17 mouse cellular contexts compared by ENCODE assay signal in genomic region chr10:94172137-94172536, GRCm38 (mm10). TPM values are rescaled to one million over a fixed set of nuclear protein-coding genes. Genes with fewer than 3 reads are reported as not detected.
DNase-seq lines count a peak whose midpoint lies in the region; ATAC-seq and TF ChIP-seq lines count a peak whose summit lies in the region.
"Had no signal": no experiment of that assay in that cellular context is flagged by ENCODE, and none has a peak within 500 bp of the region (broad histone marks: within the 10 kb centered on the region; RNA-seq: fewer than 3 reads in every experiment).

No protein-coding gene starts in this region.

- peaks cover 86% of the 10 kb centered on the region for H3K36me3 ChIP-seq in hindbrain, embryonic 10.5 days
- peaks cover 23% of the 10 kb centered on the region for H3K36me3 ChIP-seq in hindbrain, embryonic 16.5 days (ENCODE audit: control insufficient read depth, insufficient read depth, low read length)
- H3K36me3 ChIP-seq in neural tube, embryonic 13.5 days: peaks cover 84% of the 10 kb centered on the region
- H3K36me3 ChIP-seq in neural tube, embryonic 15.5 days: peaks cover 66% of the 10 kb centered on the region
- H3K36me3 ChIP-seq in hindbrain, postnatal 0 days (ENCODE audit: insufficient read depth, low read length): peaks cover 47% of the 10 kb centered on the region
- H3K36me3 ChIP-seq in midbrain, embryonic 15.5 days (replicated peaks): peaks cover 42% of the 10 kb centered on the region

- peaks cover 11% of the 10 kb centered on the region for H3K9me3 ChIP-seq in hindbrain, embryonic 10.5 days
- no peaks in the 10 kb centered on the region for H3K9me3 ChIP-seq in hindbrain, embryonic 16.5 days (ENCODE audit: control insufficient read depth, low read length)
- peaks cover 4% of the 10 kb centered on the region; the same call in 1 of the 2 replicates for H3K9me3 ChIP-seq in neural tube, embryonic 13.5 days
- no peaks in the 10 kb centered on the region for H3K9me3 ChIP-seq in neural tube, embryonic 15.5 days (replicated peaks)
- peaks cover 4% of the 10 kb centered on the region; the same call in 1 of the 2 replicates for H3K9me3 ChIP-seq in hindbrain, postnatal 0 days (ENCODE audit: low read length)
- no peaks in the 10 kb centered on the region for H3K9me3 ChIP-seq in midbrain, embryonic 15.5 days
- H3K9me3 ChIP-seq: heart, embryonic 15.5 days; hindbrain, embryonic 15.5 days had no signal

- H3K27ac ChIP-seq in hindbrain, embryonic 10.5 days: peak overlapping the region; percentile 62
- H3K27ac ChIP-seq in hindbrain, embryonic 16.5 days (ENCODE audit: low read depth, low read length): no peak overlapping the region
- peak overlapping the region; percentile 42; the same call in 1 of the 2 replicates for H3K27ac ChIP-seq in neural tube, embryonic 13.5 days (replicated peaks)
- H3K27ac ChIP-seq in neural tube, embryonic 15.5 days (replicated peaks): no peak overlapping the region
- H3K27ac ChIP-seq in hindbrain, postnatal 0 days: no peak overlapping the region
- no peak overlapping the region for H3K27ac ChIP-seq in midbrain, embryonic 15.5 days
- H3K27ac ChIP-seq: hindbrain, embryonic 15.5 days; layer of hippocampus, adult 2 months had no signal

- no peak overlapping the region; the same call in 1 of the 2 replicates for H3K4me2 ChIP-seq in hindbrain, embryonic 16.5 days (ENCODE audit: low read length)
- H3K4me2 ChIP-seq in neural tube, embryonic 13.5 days: no peak overlapping the region
- H3K4me2 ChIP-seq in neural tube, embryonic 15.5 days: no peak overlapping the region
- peak overlapping the region; percentile 36; the same call in 1 of the 2 replicates for H3K4me2 ChIP-seq in hindbrain, postnatal 0 days (ENCODE audit: low read depth, low read length)
- H3K4me2 ChIP-seq in midbrain, embryonic 15.5 days: peak overlapping the region; percentile 12; the same call in 1 of the 2 replicates
- H3K4me2 ChIP-seq: heart, embryonic 15.5 days; hindbrain, embryonic 15.5 days; lung, embryonic 14.5 days had no signal

- no peaks in the 10 kb centered on the region for H3K27me3 ChIP-seq in hindbrain, embryonic 10.5 days (ENCODE audit: insufficient read depth, poor library complexity, severe bottlenecking)
- H3K27me3 ChIP-seq in hindbrain, embryonic 16.5 days (replicated peaks; ENCODE audit: control insufficient read depth, insufficient read depth, low read length): no peaks in the 10 kb centered on the region
- H3K27me3 ChIP-seq in neural tube, embryonic 13.5 days: no peaks in the 10 kb centered on the region
- no peaks in the 10 kb centered on the region for H3K27me3 ChIP-seq in neural tube, embryonic 15.5 days (replicated peaks)
- no peaks in the 10 kb centered on the region for H3K27me3 ChIP-seq in hindbrain, postnatal 0 days (ENCODE audit: insufficient read depth, low read length)
- H3K27me3 ChIP-seq in midbrain, embryonic 15.5 days (replicated peaks): no peaks in the 10 kb centered on the region
- H3K27me3 ChIP-seq: heart, embryonic 15.5 days; hindbrain, embryonic 15.5 days had no signal

- TF ChIP-seq CTCF in hindbrain, postnatal 0 days (IDR thresholded peaks at IDR 0.05; ENCODE audit: low read depth): no peak

- no peak for ATAC-seq in hindbrain, embryonic 16.5 days
- no peak for ATAC-seq in neural tube, embryonic 13.5 days (ENCODE audit: low read depth)
- no peak for ATAC-seq in neural tube, embryonic 15.5 days (ENCODE audit: low FRiP score)
- ATAC-seq in hindbrain, postnatal 0 days: no peak
- ATAC-seq in midbrain, embryonic 15.5 days (replicated peaks): peak; percentile 54; the same call in 1 of the 2 replicates

- DNase-seq in hindbrain, embryonic 10.5 days (ENCODE audit: low spot score): no peak
- DNase-seq in hindbrain, postnatal 0 days (ENCODE audit: low spot score): no peak
- DNase-seq in urinary bladder, postnatal 25 days (ENCODE audit: low spot score): no peak
- no peak for DNase-seq in thymus, postnatal 4 days
- DNase-seq: cerebellum, adult 9-10 months; left cerebral cortex, postnatal 4 days; lung, postnatal 36 days; right cerebral cortex, postnatal 25 days; thymus, postnatal 25 days had no signal

- 56% methylated on average over 11 of the region's 11 CpGs for WGBS in hindbrain, embryonic 10.5 days
- WGBS in hindbrain, embryonic 16.5 days: 46% methylated on average over 11 of the region's 11 CpGs
- WGBS in neural tube, embryonic 13.5 days: 71% methylated on average over 11 of the region's 11 CpGs
- 61% methylated on average over 11 of the region's 11 CpGs for WGBS in neural tube, embryonic 15.5 days
- WGBS in hindbrain, postnatal 0 days: 41% methylated on average over 11 of the region's 11 CpGs
- WGBS in midbrain, embryonic 15.5 days: 43% methylated on average over 11 of the region's 11 CpGs

- H3K4me3 ChIP-seq in hindbrain, embryonic 10.5 days: 0 out of 2 replicates have a peak overlapping the region, but pooled peaks have one; percentile 3
- H3K4me3 ChIP-seq in hindbrain, embryonic 16.5 days (ENCODE audit: low read length): no peak overlapping the region
- no peak overlapping the region for H3K4me3 ChIP-seq in neural tube, embryonic 13.5 days
- H3K4me3 ChIP-seq in neural tube, embryonic 15.5 days (replicated peaks): no peak overlapping the region
- H3K4me3 ChIP-seq in hindbrain, postnatal 0 days (ENCODE audit: low read length): no peak overlapping the region
- no peak overlapping the region for H3K4me3 ChIP-seq in midbrain, embryonic 15.5 days
- H3K4me3 ChIP-seq: heart, embryonic 15.5 days; hindbrain, embryonic 15.5 days; layer of hippocampus, adult 2 months had no signal

- no peak overlapping the region for H3K9ac ChIP-seq in hindbrain, embryonic 16.5 days (ENCODE audit: low read depth, low read length)
- no peak overlapping the region for H3K9ac ChIP-seq in neural tube, embryonic 13.5 days
- H3K9ac ChIP-seq in neural tube, embryonic 15.5 days (replicated peaks): no peak overlapping the region
- H3K9ac ChIP-seq in hindbrain, postnatal 0 days (replicated peaks; ENCODE audit: low read length): no peak overlapping the region
- H3K9ac ChIP-seq in midbrain, embryonic 15.5 days: no peak overlapping the region
- H3K9ac ChIP-seq: heart, embryonic 15.5 days; hindbrain, embryonic 15.5 days; lung, embryonic 14.5 days had no signal

- H3K4me1 ChIP-seq in hindbrain, embryonic 10.5 days (replicated peaks): peaks cover 27% of the 10 kb centered on the region
- peaks cover 9% of the 10 kb centered on the region for H3K4me1 ChIP-seq in hindbrain, embryonic 16.5 days (ENCODE audit: control insufficient read depth, insufficient read depth, low read depth, low read length)
- peaks cover 28% of the 10 kb centered on the region for H3K4me1 ChIP-seq in neural tube, embryonic 13.5 days (replicated peaks)
- peaks cover 10% of the 10 kb centered on the region; the same call in 1 of the 2 replicates for H3K4me1 ChIP-seq in neural tube, embryonic 15.5 days
- no peaks in the 10 kb centered on the region for H3K4me1 ChIP-seq in hindbrain, postnatal 0 days (ENCODE audit: insufficient read depth, low read length)
- H3K4me1 ChIP-seq in midbrain, embryonic 15.5 days: peaks cover 22% of the 10 kb centered on the region

RNA-seq across cellular contexts. Expression of gene Nr2c1, which starts 24.3 kb away (rescaled TPM):
- 12.1 and 13.6 TPM in 2 replicates for polyA plus RNA-seq in hindbrain, embryonic 10.5 days (2016; fragmentation: Nextera tagmentation; extraction: Ambion mirVana)
- 6.9 and 7.6 TPM in 2 replicates for polyA plus RNA-seq in hindbrain, embryonic 16.5 days (2015; fragmentation: Nextera tagmentation; extraction: Ambion mirVana)
- polyA plus RNA-seq in neural tube, embryonic 13.5 days (2015; fragmentation: Nextera tagmentation; extraction: Ambion mirVana): 8.3 and 9.7 TPM in 2 replicates
- polyA plus RNA-seq in neural tube, embryonic 15.5 days (2015; fragmentation: Nextera tagmentation; extraction: Ambion mirVana): 6.6 and 8.4 TPM in 2 replicates
- total RNA-seq in hindbrain, postnatal 0 days (2014; rRNA removed): 5.2 and 8.5 TPM in 2 replicates
- polyA plus RNA-seq in hindbrain, postnatal 0 days (2015; fragmentation: Nextera tagmentation; extraction: Ambion mirVana): 3.5 and 3.8 TPM in 2 replicates
- 8.0 and 8.2 TPM in 2 replicates for polyA plus RNA-seq in midbrain, embryonic 15.5 days (2015; fragmentation: Nextera tagmentation; extraction: Ambion mirVana)

RNA-seq across cellular contexts. Expression of gene Ndufa12, which starts 26.4 kb away (rescaled TPM):
- 581 and 616 TPM in 2 replicates for polyA plus RNA-seq in hindbrain, embryonic 10.5 days (2016; fragmentation: Nextera tagmentation; extraction: Ambion mirVana)
- polyA plus RNA-seq in hindbrain, embryonic 16.5 days (2015; fragmentation: Nextera tagmentation; extraction: Ambion mirVana): 345 and 380 TPM in 2 replicates
- 388 and 433 TPM in 2 replicates for polyA plus RNA-seq in neural tube, embryonic 13.5 days (2015; fragmentation: Nextera tagmentation; extraction: Ambion mirVana)
- 358 and 402 TPM in 2 replicates for polyA plus RNA-seq in neural tube, embryonic 15.5 days (2015; fragmentation: Nextera tagmentation; extraction: Ambion mirVana)
- total RNA-seq in hindbrain, postnatal 0 days (2014; rRNA removed): 203 and 253 TPM in 2 replicates
- 611 and 624 TPM in 2 replicates for polyA plus RNA-seq in hindbrain, postnatal 0 days (2015; fragmentation: Nextera tagmentation; extraction: Ambion mirVana)
- 289 and 304 TPM in 2 replicates for polyA plus RNA-seq in midbrain, embryonic 15.5 days (2015; fragmentation: Nextera tagmentation; extraction: Ambion mirVana)

Comparison
In these comparisons a context has a peak if more than half of its experiments do, and no peak if none do; other contexts are left out.
1. H3K27ac ChIP-seq: peak in hindbrain, embryonic 10.5 days (single experiment) and neural tube, embryonic 13.5 days (single experiment); none in hindbrain, embryonic 16.5 days (single experiment), neural tube, embryonic 15.5 days (single experiment), hindbrain, postnatal 0 days (single experiment) and midbrain, embryonic 15.5 days (single experiment).
2. H3K4me2 ChIP-seq: peak in hindbrain, postnatal 0 days (single experiment) and midbrain, embryonic 15.5 days (single experiment); none in hindbrain, embryonic 16.5 days (single experiment), neural tube, embryonic 13.5 days (single experiment) and neural tube, embryonic 15.5 days (single experiment).